Mouse (Mus musculus) right cerebral cortex, postnatal 4 days (tissue): Measurements from ENCODE around the gene Enpp5.

Experiments
- DNase-seq: peaks from one replicate; pipeline ENCODE4 v3.0.0-alpha.2; 2022

Gene Enpp5

GRCm38 (mm10) chr17:44100486-44100885 lies 21.9 kb downstream of the Enpp5 start:
- DNase-seq, result no peak

DNA sequence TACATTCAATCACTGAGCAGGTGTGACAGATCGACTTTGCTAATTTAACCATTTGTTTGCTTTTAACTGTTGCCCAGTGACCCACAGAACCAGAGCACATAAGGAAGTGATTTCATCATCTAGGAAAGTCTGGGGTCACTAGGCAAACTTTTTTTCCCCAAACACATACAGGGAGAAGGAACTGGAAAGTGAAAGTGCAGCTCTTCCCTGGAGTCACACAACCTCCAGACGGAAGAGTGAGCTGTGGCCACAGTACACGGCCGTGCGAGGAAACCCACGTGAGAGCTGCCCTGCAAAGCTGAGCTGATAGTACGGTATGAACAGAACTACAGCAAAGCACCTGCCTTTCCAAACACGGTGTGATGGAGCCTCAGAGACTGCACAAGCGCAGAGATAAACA lies 22.3 kb downstream of the Enpp5 start:
- no peak for DNase-seq

DNA sequence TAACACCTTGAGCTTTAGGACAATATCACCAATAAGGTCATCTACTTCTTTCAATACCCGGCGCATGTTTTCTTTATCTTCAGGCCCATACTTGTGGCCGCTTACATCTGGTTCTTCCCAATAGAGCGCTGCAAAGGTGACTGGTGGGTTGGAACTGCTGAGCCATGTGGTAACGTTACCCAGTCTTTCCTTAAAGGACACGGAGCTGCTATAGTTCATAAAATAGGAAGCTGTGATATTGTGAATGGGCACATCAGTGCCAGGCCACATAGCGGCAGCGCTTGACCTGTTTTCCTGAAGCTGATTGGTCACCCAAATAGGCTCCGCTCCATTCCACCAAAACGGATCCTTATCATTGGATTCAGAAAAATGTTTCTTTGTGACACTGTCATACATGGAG lies 23.3 kb downstream of the Enpp5 start:
- no peak for DNase-seq

DNA sequence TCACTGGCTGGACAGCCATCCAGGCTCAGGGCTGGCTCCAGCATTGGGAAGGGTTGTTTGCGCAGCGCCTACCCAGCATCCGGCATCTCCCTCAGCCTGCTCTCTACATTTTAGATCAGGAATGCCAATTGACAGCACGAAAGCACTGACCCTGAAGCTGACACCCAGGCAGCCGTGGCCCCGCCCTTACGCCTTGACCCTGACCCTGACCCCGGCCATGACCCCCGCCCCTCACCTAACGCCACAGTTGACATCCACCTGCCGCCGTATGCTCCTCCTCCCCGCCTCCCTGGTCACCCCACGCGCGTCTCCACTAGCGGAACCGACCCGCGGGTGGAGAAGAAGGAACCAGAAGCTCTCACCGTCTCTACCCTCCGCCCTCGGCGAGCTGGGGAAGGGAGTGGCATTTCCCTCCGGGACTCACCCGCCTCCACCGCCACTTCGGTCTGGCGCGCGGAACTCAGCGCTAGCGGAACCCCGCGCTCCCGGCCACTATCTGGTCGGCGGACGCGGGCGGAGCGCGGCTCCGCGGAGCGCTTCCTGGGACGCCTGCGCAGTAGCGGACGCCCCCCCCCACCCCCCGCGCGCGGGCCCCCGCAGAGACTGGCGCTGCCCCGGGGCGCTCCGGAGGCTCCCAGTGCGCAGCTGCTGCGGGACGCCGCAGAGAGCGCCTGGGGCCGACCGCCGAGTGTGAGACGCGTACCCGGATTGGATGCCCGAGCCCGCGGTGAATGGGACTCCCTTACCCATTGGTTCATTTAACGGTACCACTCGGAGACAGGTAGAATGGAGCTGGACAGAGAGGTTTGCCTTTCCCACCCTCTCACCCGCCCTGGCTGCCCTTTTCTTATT lies 26.9 kb downstream of the Enpp5 start, which contains the start of gene Enpp4:
Enpp4 (minus strand) TSS at position 523 of the 852 bp plus-strand sequence.
- DNase-seq, result peak; percentile 88

- no peak for DNase-seq
These were observed 29.7 kb downstream of the Enpp5 start for GRCm38 (mm10) chr17:44108331-44108730.

- DNase-seq, result no peak
These were observed 38.0 kb downstream of the Enpp5 start for GRCm38 (mm10) chr17:44116584-44116983.

GRCm38 (mm10) chr17:44117721-44118120 lies 39.1 kb downstream of the Enpp5 start:
- DNase-seq, result no peak

- DNase-seq, result no peak
These were observed 39.6 kb downstream of the Enpp5 start for GRCm38 (mm10) chr17:44118231-44118630.

- DNase-seq, result no peak
These were observed 42.9 kb downstream of the Enpp5 start for GRCm38 (mm10) chr17:44121366-44122100.

DNA sequence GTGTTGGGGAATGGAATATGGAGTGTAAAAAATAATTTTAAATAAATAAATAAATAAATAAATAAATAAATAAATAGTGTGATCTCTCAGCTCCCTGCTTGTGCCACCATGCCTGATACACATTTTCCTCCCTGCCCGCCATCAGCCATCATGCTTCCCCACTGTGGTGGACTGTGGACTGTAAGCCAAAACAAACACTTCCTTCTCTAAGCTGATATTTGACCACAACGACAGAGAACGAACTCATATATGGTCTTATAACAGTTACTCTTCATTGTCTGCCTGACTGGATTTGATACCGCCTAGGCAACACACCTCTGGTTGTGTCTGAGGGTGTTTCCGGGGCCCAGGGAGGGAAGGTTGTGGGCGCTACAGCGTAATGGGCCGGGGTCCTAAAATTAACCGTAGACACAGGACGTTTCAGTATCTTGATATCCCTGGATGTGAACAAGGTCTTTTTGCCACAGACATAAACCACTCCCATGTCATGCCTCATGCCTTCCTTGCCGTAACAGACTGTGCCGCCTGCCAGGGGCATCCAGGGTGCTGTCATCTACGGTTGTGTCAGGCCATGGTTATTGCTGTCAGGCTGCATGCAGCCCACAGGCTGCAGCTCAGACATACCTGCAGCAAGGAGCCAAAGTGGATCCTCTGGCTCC lies 50.6 kb downstream of the Enpp5 start:
- DNase-seq, result no peak

GRCm38 (mm10) chr17:44130429-44130828 lies 51.8 kb downstream of the Enpp5 start:
- peak; percentile 85 for DNase-seq

GRCm38 (mm10) chr17:44134106-44134505 lies 55.5 kb downstream of the Enpp5 start:
- no peak for DNase-seq

GRCm38 (mm10) chr17:44134545-44134944 lies 55.9 kb downstream of the Enpp5 start:
- no peak for DNase-seq

- DNase-seq, result no peak
These were observed 57.4 kb downstream of the Enpp5 start for GRCm38 (mm10) chr17:44136018-44136417.
